Mouse (Mus musculus): ENCODE data around the gene Cab39l. TPM values are rescaled to one million over a fixed set of nuclear protein-coding genes. Genes with fewer than 3 reads are reported as not detected.

The Cab39l gene
- polyA plus RNA-seq, 1 experiment from 2014 or later: 25.2 TPM

- Histone ChIP-seq H3K36me3 (ENCODE audit: control insufficient read depth, insufficient read depth, low read length) (no peaks in the 10 kb centered on the region), H3K4me2 (ENCODE audit: low read length) (no peak overlapping the region), H3K27me3 (ENCODE audit: control insufficient read depth, insufficient read depth, low read length) (no peaks in the 10 kb centered on the region), H3K9ac (ENCODE audit: low read length) (no peak overlapping the region), H3K9me3 (ENCODE audit: control insufficient read depth, low read length) (no peaks in the 10 kb centered on the region), H3K4me3 (ENCODE audit: control insufficient read depth in 1 of 2, insufficient read depth in 1 of 2, low read depth in 1 of 2, low read length in 2 of 2) (no peak overlapping the region), H3K27ac (replicated peaks in 1 of 2; ENCODE audit: control insufficient read depth in 1 of 2, insufficient read depth in 1 of 2, low read depth in 2 of 2, low read length in 2 of 2) (no peak overlapping the region), H3K4me1 (ENCODE audit: control insufficient read depth in 2 of 2, insufficient read depth in 2 of 2, low read length in 2 of 2) (no peaks in the 10 kb centered on the region)
- WGBS: 54% methylated on average over 2 of the region's 2 CpGs
- ATAC-seq (ENCODE audit: insufficient number of reproducible peaks, insufficient read depth, low FRiP score, low read depth): no peak
These were observed 6.9 kb upstream of the Cab39l start for GRCm38 (mm10) chr14:59433902-59434301.

GRCm38 (mm10) chr14:59435206-59435605, 5.6 kb upstream of the Cab39l start:
- no peak overlapping the region for H3K9ac ChIP-seq (ENCODE audit: low read length)
- ATAC-seq (ENCODE audit: insufficient number of reproducible peaks, insufficient read depth, low FRiP score, low read depth): no peak
- H3K9me3 ChIP-seq (ENCODE audit: control insufficient read depth, low read length): no peaks in the 10 kb centered on the region
- H3K4me1 ChIP-seq (ENCODE audit: control insufficient read depth in 2 of 2, insufficient read depth in 2 of 2, low read length in 2 of 2): peaks cover 0 to 7% of the 10 kb centered on the region in 2 experiments; a peak in 2 of 4 replicates
- no peak overlapping the region for H3K27ac ChIP-seq (replicated peaks in 1 of 2; ENCODE audit: control insufficient read depth in 1 of 2, insufficient read depth in 1 of 2, low read depth in 2 of 2, low read length in 2 of 2)
- H3K4me3 ChIP-seq (ENCODE audit: control insufficient read depth in 1 of 2, insufficient read depth in 1 of 2, low read depth in 1 of 2, low read length in 2 of 2): no peak overlapping the region
- no peak overlapping the region for H3K4me2 ChIP-seq (ENCODE audit: low read length)
- H3K27me3 ChIP-seq (ENCODE audit: control insufficient read depth, insufficient read depth, low read length): no peaks in the 10 kb centered on the region
- no peaks in the 10 kb centered on the region for H3K36me3 ChIP-seq (ENCODE audit: control insufficient read depth, insufficient read depth, low read length)

GRCm38 (mm10) chr14:59437398-59437797, 3.4 kb upstream of the Cab39l start:
- H3K9ac ChIP-seq (ENCODE audit: low read length): no peak overlapping the region
- WGBS: 90% methylated on average over 3 of the region's 3 CpGs
- no peak overlapping the region for H3K4me2 ChIP-seq (ENCODE audit: low read length)
- no peak overlapping the region for H3K4me3 ChIP-seq (ENCODE audit: control insufficient read depth in 1 of 2, insufficient read depth in 1 of 2, low read depth in 1 of 2, low read length in 2 of 2)
- no peaks in the 10 kb centered on the region for H3K9me3 ChIP-seq (ENCODE audit: control insufficient read depth, low read length)
- ATAC-seq (ENCODE audit: insufficient number of reproducible peaks, insufficient read depth, low FRiP score, low read depth): no peak
- H3K4me1 ChIP-seq (ENCODE audit: control insufficient read depth in 2 of 2, insufficient read depth in 2 of 2, low read length in 2 of 2): peaks cover 0 to 7% of the 10 kb centered on the region in 2 experiments; a peak in 2 of 4 replicates
- no peaks in the 10 kb centered on the region for H3K36me3 ChIP-seq (ENCODE audit: control insufficient read depth, insufficient read depth, low read length)
- no peaks in the 10 kb centered on the region for H3K27me3 ChIP-seq (ENCODE audit: control insufficient read depth, insufficient read depth, low read length)
- no peak overlapping the region for H3K27ac ChIP-seq (replicated peaks in 1 of 2; ENCODE audit: control insufficient read depth in 1 of 2, insufficient read depth in 1 of 2, low read depth in 2 of 2, low read length in 2 of 2)

GRCm38 (mm10) chr14:59438505-59438904, 2.3 kb upstream of the Cab39l start:
- H3K36me3 ChIP-seq (ENCODE audit: control insufficient read depth, insufficient read depth, low read length): no peaks in the 10 kb centered on the region
- no peaks in the 10 kb centered on the region for H3K27me3 ChIP-seq (ENCODE audit: control insufficient read depth, insufficient read depth, low read length)
- no peak overlapping the region for H3K4me2 ChIP-seq (ENCODE audit: low read length)
- H3K27ac ChIP-seq (replicated peaks in 1 of 2; ENCODE audit: control insufficient read depth in 1 of 2, insufficient read depth in 1 of 2, low read depth in 2 of 2, low read length in 2 of 2): no peak overlapping the region
- H3K9ac ChIP-seq (ENCODE audit: low read length): no peak overlapping the region
- no peaks in the 10 kb centered on the region for H3K9me3 ChIP-seq (ENCODE audit: control insufficient read depth, low read length)
- H3K4me1 ChIP-seq (ENCODE audit: control insufficient read depth in 2 of 2, insufficient read depth in 2 of 2, low read length in 2 of 2): peaks cover 0 to 7% of the 10 kb centered on the region in 2 experiments; a peak in 2 of 4 replicates
- H3K4me3 ChIP-seq (ENCODE audit: control insufficient read depth in 1 of 2, insufficient read depth in 1 of 2, low read depth in 1 of 2, low read length in 2 of 2): no peak overlapping the region
- WGBS: 77% methylated on average over 2 of the region's 2 CpGs
- no peak for ATAC-seq (ENCODE audit: insufficient number of reproducible peaks, insufficient read depth, low FRiP score, low read depth)

GRCm38 (mm10) chr14:59440039-59440438, 733 bp upstream of the Cab39l start:
- Histone ChIP-seq H3K9ac (ENCODE audit: low read length) (peak overlapping the region; percentile 88), H3K36me3 (ENCODE audit: control insufficient read depth, insufficient read depth, low read length) (no peaks in the 10 kb centered on the region), H3K9me3 (ENCODE audit: control insufficient read depth, low read length) (no peaks in the 10 kb centered on the region), H3K27me3 (ENCODE audit: control insufficient read depth, insufficient read depth, low read length) (no peaks in the 10 kb centered on the region), H3K4me2 (ENCODE audit: low read length) (peak overlapping the region; percentile 92), H3K4me3 (ENCODE audit: control insufficient read depth in 1 of 2, insufficient read depth in 1 of 2, low read depth in 1 of 2, low read length in 2 of 2) (peak overlapping the region; percentile 84 to 98), H3K4me1 (ENCODE audit: control insufficient read depth in 2 of 2, insufficient read depth in 2 of 2, low read length in 2 of 2) (peaks cover 0 to 7% of the 10 kb centered on the region in 2 experiments; a peak in 2 of 4 replicates), H3K27ac (replicated peaks in 1 of 2; ENCODE audit: control insufficient read depth in 1 of 2, insufficient read depth in 1 of 2, low read depth in 2 of 2, low read length in 2 of 2) (no peak overlapping the region)
- no peak for ATAC-seq (ENCODE audit: insufficient number of reproducible peaks, insufficient read depth, low FRiP score, low read depth)
- WGBS: 12% methylated on average over 7 of the region's 7 CpGs

- H3K4me3 ChIP-seq (ENCODE audit: control insufficient read depth in 1 of 2, insufficient read depth in 1 of 2, low read depth in 1 of 2, low read length in 2 of 2): peak overlapping the region; percentile 84 to 98
- peak overlapping the region; percentile 90 to 92 for H3K27ac ChIP-seq (replicated peaks in 1 of 2; ENCODE audit: control insufficient read depth in 1 of 2, insufficient read depth in 1 of 2, low read depth in 2 of 2, low read length in 2 of 2)
- peaks cover 0 to 7% of the 10 kb centered on the region in 2 experiments; a peak in 2 of 4 replicates for H3K4me1 ChIP-seq (ENCODE audit: control insufficient read depth in 2 of 2, insufficient read depth in 2 of 2, low read length in 2 of 2)
- H3K9ac ChIP-seq (ENCODE audit: low read length): peak overlapping the region; percentile 88
- no peaks in the 10 kb centered on the region for H3K27me3 ChIP-seq (ENCODE audit: control insufficient read depth, insufficient read depth, low read length)
- WGBS: 12% methylated on average over 6 of the region's 6 CpGs
- no peak for ATAC-seq (ENCODE audit: insufficient number of reproducible peaks, insufficient read depth, low FRiP score, low read depth)
- no peaks in the 10 kb centered on the region for H3K36me3 ChIP-seq (ENCODE audit: control insufficient read depth, insufficient read depth, low read length)
- no peaks in the 10 kb centered on the region for H3K9me3 ChIP-seq (ENCODE audit: control insufficient read depth, low read length)
- peak overlapping the region; percentile 92 for H3K4me2 ChIP-seq (ENCODE audit: low read length)
These were observed 667 bp downstream of the Cab39l start for GRCm38 (mm10) chr14:59441472-59441805.

GRCm38 (mm10) chr14:59445421-59445820, 4.6 kb downstream of the Cab39l start:
- Histone ChIP-seq H3K4me1 (ENCODE audit: control insufficient read depth in 2 of 2, insufficient read depth in 2 of 2, low read length in 2 of 2) (peaks cover 0 to 7% of the 10 kb centered on the region in 2 experiments; a peak in 2 of 4 replicates), H3K27me3 (ENCODE audit: control insufficient read depth, insufficient read depth, low read length) (no peaks in the 10 kb centered on the region), H3K9me3 (ENCODE audit: control insufficient read depth, low read length) (peaks cover 2% of the 10 kb centered on the region; the same call in 1 of the 2 replicates), H3K27ac (replicated peaks in 1 of 2; ENCODE audit: control insufficient read depth in 1 of 2, insufficient read depth in 1 of 2, low read depth in 2 of 2, low read length in 2 of 2) (no peak overlapping the region), H3K4me2 (ENCODE audit: low read length) (no peak overlapping the region), H3K36me3 (ENCODE audit: control insufficient read depth, insufficient read depth, low read length) (no peaks in the 10 kb centered on the region), H3K9ac (ENCODE audit: low read length) (no peak overlapping the region), H3K4me3 (ENCODE audit: control insufficient read depth in 1 of 2, insufficient read depth in 1 of 2, low read depth in 1 of 2, low read length in 2 of 2) (no peak overlapping the region)
- ATAC-seq (ENCODE audit: insufficient number of reproducible peaks, insufficient read depth, low FRiP score, low read depth): no peak
- WGBS: 84% methylated on average over 1 of the region's 1 CpGs

GRCm38 (mm10) chr14:59447981-59448380, 7.2 kb downstream of the Cab39l start:
- no peaks in the 10 kb centered on the region for H3K36me3 ChIP-seq (ENCODE audit: control insufficient read depth, insufficient read depth, low read length)
- no peak overlapping the region for H3K4me3 ChIP-seq (ENCODE audit: control insufficient read depth in 1 of 2, insufficient read depth in 1 of 2, low read depth in 1 of 2, low read length in 2 of 2)
- ATAC-seq (ENCODE audit: insufficient number of reproducible peaks, insufficient read depth, low FRiP score, low read depth): no peak
- peak overlapping the region in 1 of 2 experiments; percentile 51; a peak in 2 of 4 replicates for H3K27ac ChIP-seq (replicated peaks in 1 of 2; ENCODE audit: control insufficient read depth in 1 of 2, insufficient read depth in 1 of 2, low read depth in 2 of 2, low read length in 2 of 2)
- peaks cover 0 to 7% of the 10 kb centered on the region in 2 experiments; a peak in 2 of 4 replicates for H3K4me1 ChIP-seq (ENCODE audit: control insufficient read depth in 2 of 2, insufficient read depth in 2 of 2, low read length in 2 of 2)
- no peak overlapping the region for H3K9ac ChIP-seq (ENCODE audit: low read length)
- H3K4me2 ChIP-seq (ENCODE audit: low read length): no peak overlapping the region
- H3K9me3 ChIP-seq (ENCODE audit: control insufficient read depth, low read length): peaks cover 2% of the 10 kb centered on the region; the same call in 1 of the 2 replicates
- H3K27me3 ChIP-seq (ENCODE audit: control insufficient read depth, insufficient read depth, low read length): no peaks in the 10 kb centered on the region

Measured in heart, embryonic 14.5 days (tissue).